Mouse (Mus musculus): ENCODE results near the gene Igdcc3.
"Not testable (repeated sequence)": the region's sequence is repeated elsewhere in the genome, so short reads cannot be mapped to it uniquely, and the experiment has no call there.

The Igdcc3 gene

GRCm38 (mm10) chr9:65202165-65202754, 61.3 kb downstream of the Igdcc3 start:
- DNase-seq (ENCODE audit: low read depth, low spot score) = no peak

DNA sequence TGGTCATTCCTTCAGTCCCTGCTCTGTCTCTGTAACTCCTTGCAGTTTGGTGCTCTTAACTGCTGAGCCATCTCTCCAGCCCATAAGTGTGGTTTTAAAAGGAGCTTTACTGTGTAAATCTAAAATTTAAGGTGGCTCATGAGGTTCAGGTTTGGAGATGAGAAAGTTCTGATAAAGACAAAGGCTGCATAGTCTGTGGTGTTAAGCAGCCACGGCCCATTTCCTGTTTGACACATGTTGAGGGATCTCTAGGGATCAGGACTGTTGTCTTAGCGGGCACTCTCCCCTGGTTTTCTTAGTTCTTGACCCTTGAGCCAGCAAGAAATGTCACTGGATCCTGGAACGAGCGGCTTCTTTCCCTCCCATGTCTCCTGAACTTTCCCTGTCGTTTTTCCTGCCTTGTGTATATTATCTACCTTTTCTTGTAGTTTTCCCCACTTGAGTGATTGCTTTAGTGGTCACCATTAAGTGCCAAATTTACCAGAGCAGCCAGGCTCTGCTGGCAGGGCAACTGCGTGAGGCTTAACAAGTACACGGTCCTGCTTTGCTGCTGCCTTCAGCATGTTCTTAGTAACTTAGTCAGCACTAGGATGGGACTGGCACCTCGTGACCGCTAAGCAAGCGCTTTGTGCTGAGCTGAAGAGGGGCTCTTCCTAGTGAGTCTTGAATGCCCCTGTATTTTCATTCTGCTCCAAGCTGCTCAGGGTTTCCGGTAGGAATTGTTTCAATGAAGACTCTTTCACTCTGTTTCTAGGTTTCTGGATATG, 64.2 kb downstream of the Igdcc3 start:
- no peak for DNase-seq (ENCODE audit: low read depth, low spot score)

GRCm38 (mm10) chr9:65207041-65207815, 66.2 kb downstream of the Igdcc3 start:
- DNase-seq (ENCODE audit: low read depth, low spot score) = not testable (repeated sequence)

DNA sequence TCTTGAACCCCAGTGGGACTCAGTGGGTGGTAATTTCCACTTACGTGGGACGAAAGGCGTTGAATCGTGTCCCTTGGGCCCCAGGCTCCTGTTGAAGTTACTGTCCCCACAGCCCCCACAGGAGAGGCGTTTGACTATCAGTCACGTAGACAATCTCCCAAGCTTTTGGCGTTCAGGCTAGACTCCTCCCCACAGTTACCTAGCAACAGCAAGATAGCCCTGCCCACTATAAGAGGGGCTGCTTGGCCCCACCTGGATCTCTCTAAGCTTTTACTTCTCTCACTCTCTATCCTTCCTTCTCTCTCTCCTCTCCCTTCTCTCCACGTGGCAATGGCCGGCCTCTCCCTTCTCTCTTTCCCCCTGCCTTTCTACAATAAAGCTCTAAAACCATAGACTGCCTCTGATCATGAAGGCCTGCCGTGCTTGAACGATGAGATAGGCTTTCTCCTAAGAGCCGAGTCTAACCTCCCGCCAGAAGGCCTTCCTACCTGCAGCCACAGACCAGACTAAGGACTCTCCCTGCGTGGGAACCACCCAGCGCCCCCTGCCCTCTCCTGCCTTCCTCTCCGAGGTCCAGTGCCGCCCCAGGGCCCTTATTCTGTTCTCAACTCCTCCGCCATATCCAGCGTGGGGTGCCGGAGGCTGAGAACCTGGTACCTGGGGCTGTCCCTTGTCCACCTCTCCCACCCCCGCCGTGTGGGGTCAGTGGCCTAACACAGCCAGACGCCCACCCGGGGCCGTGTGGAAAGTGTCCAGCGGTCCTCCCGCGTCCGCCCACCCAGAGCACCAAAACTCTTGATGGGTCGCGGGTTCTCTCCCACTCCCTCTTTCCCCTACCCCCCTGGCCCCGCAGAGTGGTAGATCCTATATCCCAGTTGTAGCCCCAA, 67.5 kb downstream of the Igdcc3 start:
- DNase-seq (ENCODE audit: low read depth, low spot score) = no peak

GRCm38 (mm10) chr9:65211598-65211997, 70.6 kb downstream of the Igdcc3 start:
- no peak for DNase-seq (ENCODE audit: low read depth, low spot score)

GRCm38 (mm10) chr9:65214425-65214777, 73.4 kb downstream of the Igdcc3 start:
- DNase-seq (ENCODE audit: low read depth, low spot score) = no peak

DNA sequence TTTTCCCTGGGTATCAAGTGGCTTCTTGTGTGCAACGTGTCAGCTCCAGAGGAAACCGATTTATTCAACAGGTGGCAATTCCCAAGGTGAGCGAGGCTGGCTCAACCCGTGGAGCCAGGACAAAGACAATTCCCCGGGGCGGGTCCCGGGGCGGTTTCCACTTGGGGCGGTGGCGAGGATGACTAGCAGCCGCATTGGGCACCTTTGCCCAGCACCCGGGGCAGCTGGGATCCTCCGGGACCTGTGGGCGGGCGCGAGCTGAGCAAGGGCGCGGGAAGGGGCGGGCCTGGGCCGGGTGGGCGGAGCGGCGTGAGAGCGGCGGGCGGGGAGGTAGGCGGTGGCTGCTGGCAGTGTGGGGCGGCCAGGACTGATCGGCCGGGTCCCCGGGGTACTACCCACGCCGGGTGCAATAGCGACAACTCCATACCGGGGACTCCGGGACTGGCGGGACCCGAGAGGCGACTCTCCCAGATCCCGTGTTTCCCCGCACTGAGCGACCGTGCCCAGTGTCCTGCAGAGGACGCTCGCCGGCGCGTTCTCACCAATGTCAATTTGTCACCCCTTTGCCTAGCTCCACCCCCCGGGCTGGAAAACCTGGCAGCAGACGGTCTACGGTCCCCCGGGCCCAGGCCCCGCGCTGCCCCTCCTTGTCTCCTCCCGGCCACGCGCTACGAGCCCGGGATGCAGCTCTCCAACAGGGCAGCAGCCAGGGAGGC, 73.9 kb downstream of the Igdcc3 start:
- DNase-seq (ENCODE audit: low read depth, low spot score) = no peak

GRCm38 (mm10) chr9:65215494-65216126, 74.6 kb downstream of the Igdcc3 start:
- DNase-seq (ENCODE audit: low read depth, low spot score) = no peak

- no peak for DNase-seq (ENCODE audit: low read depth, low spot score)
These were observed 76.0 kb downstream of the Igdcc3 start for GRCm38 (mm10) chr9:65216972-65217371.

DNA sequence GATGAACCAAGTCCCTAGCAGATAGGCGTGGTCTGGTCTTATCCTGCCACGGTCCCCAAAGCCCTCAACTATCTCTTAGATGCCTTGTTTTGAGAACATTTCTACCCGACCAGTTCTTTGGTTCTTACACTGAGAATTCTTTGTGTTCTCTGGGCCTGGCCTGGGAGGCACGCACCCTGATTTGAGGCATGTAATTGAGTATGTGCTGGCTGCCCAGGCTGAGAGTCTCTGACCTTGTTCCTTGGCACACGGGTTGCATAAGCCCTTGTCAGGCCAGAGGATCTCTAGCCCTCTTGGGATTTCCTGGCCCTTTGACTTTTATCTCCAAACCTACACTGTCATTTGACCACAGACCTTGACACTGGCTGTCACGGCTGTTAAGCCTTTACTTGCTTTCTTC, 76.7 kb downstream of the Igdcc3 start:
- no peak for DNase-seq (ENCODE audit: low read depth, low spot score)

GRCm38 (mm10) chr9:65218916-65219315, 77.9 kb downstream of the Igdcc3 start:
- DNase-seq (ENCODE audit: low read depth, low spot score) = no peak

DNA sequence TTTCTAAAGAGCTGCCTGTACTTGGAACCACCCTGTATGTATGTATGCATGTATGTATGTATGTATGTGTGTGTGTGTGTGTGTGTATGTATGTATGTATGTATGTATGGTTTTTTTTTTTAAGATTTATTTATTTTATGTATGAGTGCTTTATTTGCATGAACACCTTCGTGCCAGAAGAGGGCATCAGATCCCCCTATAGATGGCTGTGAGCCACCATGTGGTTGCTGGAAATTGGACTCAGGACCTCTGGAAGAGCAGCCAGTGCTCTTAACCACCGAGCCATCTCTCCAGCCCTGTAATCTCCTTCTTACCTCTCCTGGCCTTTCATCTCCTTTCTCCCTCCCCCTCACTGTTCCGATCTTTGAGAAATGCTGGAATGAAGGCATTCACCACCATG, 79.4 kb downstream of the Igdcc3 start:
- not testable (repeated sequence) for DNase-seq (ENCODE audit: low read depth, low spot score)

- DNase-seq (ENCODE audit: low read depth, low spot score) = no peak
These were observed 82.9 kb downstream of the Igdcc3 start for GRCm38 (mm10) chr9:65223927-65224326.

DNA sequence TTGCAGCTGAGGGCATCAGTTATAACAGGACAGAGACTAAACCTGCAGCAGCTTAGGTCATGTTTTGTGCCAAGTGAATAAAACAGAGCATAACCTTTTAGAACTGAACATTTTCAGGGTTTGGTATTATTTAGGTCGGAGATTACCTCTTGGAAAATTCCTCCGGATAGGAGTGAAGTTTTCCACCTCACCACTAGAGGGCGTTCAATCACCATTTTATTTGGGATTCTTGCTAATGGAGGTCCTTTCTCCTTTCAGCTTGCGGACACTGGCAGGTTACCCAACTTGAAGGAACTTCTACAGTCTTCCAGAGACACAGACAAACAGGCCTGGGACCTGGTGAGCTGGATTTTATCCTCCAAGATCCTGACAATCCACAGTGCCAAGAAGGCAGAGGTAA, 84.8 kb downstream of the Igdcc3 start:
- DNase-seq (ENCODE audit: low read depth, low spot score) = no peak

DNA sequence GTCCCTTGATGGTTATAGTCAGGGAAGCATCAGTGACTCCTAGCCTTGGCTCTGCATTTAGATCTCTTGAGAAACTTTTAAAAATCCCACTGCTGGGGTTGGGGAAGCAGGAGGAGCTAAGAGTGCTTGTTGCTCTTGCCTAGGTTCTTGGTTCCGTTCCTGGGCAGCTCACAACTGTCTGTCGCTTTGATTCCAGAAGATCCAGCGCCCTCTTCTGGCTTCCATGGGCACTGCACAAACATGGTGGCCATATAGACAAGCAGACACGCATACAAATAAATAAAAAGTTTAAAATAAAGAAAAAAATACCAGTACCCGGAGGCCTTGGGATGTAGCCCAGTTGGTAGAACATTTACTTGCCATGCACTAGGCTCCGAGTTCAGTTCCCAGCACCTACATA, 89.3 kb downstream of the Igdcc3 start:
- DNase-seq (ENCODE audit: low read depth, low spot score) = no peak

GRCm38 (mm10) chr9:65231284-65231683, 90.3 kb downstream of the Igdcc3 start:
- DNase-seq (ENCODE audit: low read depth, low spot score) = no peak

GRCm38 (mm10) chr9:65233243-65233985, 92.4 kb downstream of the Igdcc3 start:
- no peak for DNase-seq (ENCODE audit: low read depth, low spot score)

GRCm38 (mm10) chr9:65234734-65235133, 93.7 kb downstream of the Igdcc3 start:
- no peak for DNase-seq (ENCODE audit: low read depth, low spot score)
